Mouse (Mus musculus) MEL (cell line): ENCODE data around the gene Plekhj1. TPM values are rescaled to one million over a fixed set of nuclear protein-coding genes. Genes with fewer than 3 reads are reported as not detected.

Source experiments
- DNase-seq: peaks from one replicate; pipeline ENCODE4 v3.0.0; 2011; ENCODE audit warnings: low read depth, low spot score
- H3K27ac ChIP-seq: 2 replicates; pipeline ENCODE4 v1.5.1; 2012; ENCODE audit warnings: low read depth, mild to moderate bottlenecking, control low read depth, low read length, moderate library complexity; ENCODE audit not compliant: control insufficient read depth
- H3K27me3 ChIP-seq, 2 experiments: fragments of 150-350 bp in 1 of 2; sonication (generic) in 1 of 2; 2 replicates each; pipeline ENCODE4 v1.6.1; 2012; ENCODE audit warnings: low read length in 2 of 2, mild to moderate bottlenecking in 2 of 2, improper control_type of control experiment in 1 of 2, moderate library complexity in 1 of 2; ENCODE audit not compliant: insufficient read depth in 2 of 2, control insufficient read depth in 1 of 2
- H3K36me3 ChIP-seq, 2 experiments: 2 replicates each; pipeline ENCODE4 v1.6.1; 2012 to 2014; ENCODE audit warnings: low read length in 2 of 2, improper control_type of control experiment in 1 of 2, inconsistent platforms in 1 of 2, mild to moderate bottlenecking in 1 of 2; ENCODE audit not compliant: insufficient read depth in 2 of 2, control insufficient read depth in 1 of 2
- H3K4me1 ChIP-seq, 2 experiments: fragments of 150-350 bp in 1 of 2; sonication (generic) in 1 of 2; 2 replicates each; pipeline ENCODE4 v1.6.1; 2012; ENCODE audit warnings: low read length in 2 of 2, improper control_type of control experiment in 1 of 2, mild to moderate bottlenecking in 1 of 2; ENCODE audit not compliant: insufficient read depth in 2 of 2, control insufficient read depth in 1 of 2
- H3K4me3 ChIP-seq, 2 experiments: fragments of 150-350 bp in 1 of 2; sonication (generic) in 1 of 2; 2 replicates each; pipeline ENCODE4 v1.5.1; 2012; ENCODE audit warnings: low read depth in 2 of 2, low read length in 2 of 2, mild to moderate bottlenecking in 2 of 2, moderate library complexity in 2 of 2, control low read depth in 1 of 2, improper control_type of control experiment in 1 of 2; ENCODE audit not compliant: control insufficient read depth in 1 of 2, insufficient read depth in 1 of 2
- H3K79me2 ChIP-seq: 2 replicates; pipeline ENCODE4 v1.6.1; 2012; ENCODE audit warnings: mild to moderate bottlenecking, low read length, moderate library complexity; ENCODE audit not compliant: control insufficient read depth, poor library complexity, insufficient read depth
- H3K9ac ChIP-seq: 2 replicates; pipeline ENCODE4 v1.6.1; 2012; ENCODE audit warnings: low read depth, mild to moderate bottlenecking, control low read depth, low read length, moderate library complexity; ENCODE audit not compliant: control insufficient read depth, poor library complexity, severe bottlenecking
- H3K9me3 ChIP-seq: fragments of 150-350 bp; sonication (generic); replicated peaks from 2 replicates; pipeline ENCODE4 v1.6.1; 2012; ENCODE audit warnings: mild to moderate bottlenecking, low read length, improper control_type of control experiment, moderate library complexity; ENCODE audit not compliant: insufficient read depth
- ELF1 ChIP-seq: IDR thresholded peaks from 2 replicates; pipeline ENCODE4 v1.6.1; 2014; ENCODE audit warnings: low read depth, mild to moderate bottlenecking, inconsistent platforms, low read length, improper control_type of control experiment, moderate library complexity
- MYC ChIP-seq: IDR thresholded peaks from 2 replicates; pipeline ENCODE4 v1.6.1; 2011; ENCODE audit warnings: low read depth, mild to moderate bottlenecking, low read length, improper control_type of control experiment, moderate library complexity
- NELFE ChIP-seq: IDR thresholded peaks from 2 replicates; pipeline ENCODE4 v1.6.1; 2011; ENCODE audit warnings: low read depth, low read length, improper control_type of control experiment
- POLR2A ChIP-seq, 2 experiments: IDR thresholded peaks; 2 replicates each; pipeline ENCODE4 v1.6.1; 2011 to 2012; ENCODE audit warnings: low read length in 2 of 2, mild to moderate bottlenecking in 2 of 2, control low read depth in 1 of 2, improper control_type of control experiment in 1 of 2, low read depth in 1 of 2, moderate library complexity in 1 of 2; ENCODE audit not compliant: control insufficient read depth in 1 of 2, insufficient read depth in 1 of 2, poor library complexity in 1 of 2
- POLR2AphosphoS5 ChIP-seq: IDR thresholded peaks from 2 replicates; pipeline ENCODE4 v1.6.1; 2012; ENCODE audit warnings: low read depth, borderline replicate concordance, mild to moderate bottlenecking, inconsistent platforms, low read length, moderate library complexity, mixed read lengths
- TCF12 ChIP-seq: IDR thresholded peaks from 2 replicates; pipeline ENCODE4 v1.6.1; 2014; ENCODE audit warnings: low read depth, mild to moderate bottlenecking, inconsistent platforms, low read length, improper control_type of control experiment, moderate library complexity
- USF2 ChIP-seq, 2 experiments: IDR thresholded peaks; 2 replicates each; pipeline ENCODE4 v1.6.1; 2011 to 2012; ENCODE audit warnings: improper control_type of control experiment in 2 of 2, low read length in 2 of 2, borderline replicate concordance in 1 of 2, inconsistent platforms in 1 of 2, low read depth in 1 of 2, mild to moderate bottlenecking in 1 of 2; ENCODE audit not compliant: insufficient read depth in 1 of 2
- ZMIZ1 ChIP-seq: IDR thresholded peaks from 2 replicates; pipeline ENCODE4 v1.6.1; 2012; ENCODE audit warnings: low read depth, mild to moderate bottlenecking, inconsistent platforms, low read length, improper control_type of control experiment, moderate library complexity
- polyA plus RNA-seq, 2 experiments: library from polyadenylated mRNA; stranded (reverse) in 1 of 2; unstranded in 1 of 2; fragments of >175 nt in 1 of 2; fragments of >200 nt in 1 of 2; gene quantifications; 2 replicates each; pipeline versions ENCODE4 v1.2.1 to v1.2.4; 2012; ENCODE audit warnings: low replicate concordance in 2 of 2, low read depth in 1 of 2; ENCODE audit not compliant: insufficient read length in 2 of 2, insufficient read depth in 1 of 2, missing spikeins in 1 of 2
- total RNA-seq: library from RNA; depleted of rRNA; stranded (reverse); fragments of 300-350 nt; gene quantifications from 2 replicates; pipeline ENCODE4 v1.2.3, GENCODE M21; 2012

Gene Plekhj1
- total and polyA plus RNA-seq, 3 experiments: 86.9 to 217 TPM; not detected in 1

GRCm38 (mm10) chr10:80804916-80805315 is 6.5 kb upstream of the Plekhj1 start, which contains the start of gene Amh:
TSS of gene Amh (plus strand) at chr10:80805243.
- Histone ChIP-seq H3K36me3 (peaks cover 0 to 3% of the 10 kb centered on the region in 2 experiments; a peak in 1 of 4 replicates), H3K27ac (no peak within 1 kb of the TSS), H3K4me1 (peaks cover 0 to 11% of the 10 kb centered on the region in 2 experiments; a peak in 1 of 4 replicates)

GRCm38 (mm10) chr10:80804340-80804739 is 5.9 kb upstream of the Plekhj1 start:
- no peaks in the 10 kb centered on the region for H3K27me3 ChIP-seq
- no peak overlapping the region for H3K4me3 ChIP-seq
- no peak overlapping the region for H3K9ac ChIP-seq
- H3K9me3 ChIP-seq: no peaks in the 10 kb centered on the region
- H3K27ac ChIP-seq: no peak overlapping the region
- peaks cover 22% of the 10 kb centered on the region for H3K79me2 ChIP-seq
- H3K36me3 ChIP-seq: peaks cover 0 to 6% of the 10 kb centered on the region in 2 experiments; a peak in 1 of 4 replicates
- DNase-seq: no peak
- peaks cover 0 to 12% of the 10 kb centered on the region in 2 experiments; a peak in 1 of 4 replicates for H3K4me1 ChIP-seq
- no peak for TF ChIP-seq POLR2AphosphoS5
- TF ChIP-seq NELFE: no peak
- no peak for TF ChIP-seq ZMIZ1
- TF ChIP-seq MYC: no peak

More at GRCm38 (mm10) chr10:80804916-80805315, 6.5 kb upstream of the Plekhj1 start, which contains the start of gene Amh:
- Histone ChIP-seq H3K27me3 (no peaks in the 10 kb centered on the region), H3K9ac (no peak within 1 kb of the TSS), H3K79me2 (peaks cover 16% of the 10 kb centered on the region), H3K9me3 (no peaks in the 10 kb centered on the region), H3K4me3 (no peak within 1 kb of the TSS)
- DNase-seq: no peak
- TF ChIP-seq POLR2A (IDR thresholded peaks at IDR 0.05; ENCODE audit: control insufficient read depth in 1 of 2, insufficient read depth in 1 of 2, low read depth in 1 of 2, low read length in 2 of 2, poor library complexity in 1 of 2) (0 out of 4 replicates have a peak, but pooled peaks of 1 of the 2 experiments have one; percentile 33), USF2 (IDR thresholded peaks at IDR 0.05; ENCODE audit: borderline replicate concordance in 1 of 2, insufficient read depth in 1 of 2, low read depth in 1 of 2, low read length in 2 of 2) (no peak)

- peaks cover 0 to 12% of the 10 kb centered on the region in 2 experiments; a peak in 1 of 4 replicates for H3K4me1 ChIP-seq
- TF ChIP-seq TCF12 (no peak), ELF1 (no peak)
- peaks cover 0 to 6% of the 10 kb centered on the region in 2 experiments; a peak in 1 of 4 replicates for H3K36me3 ChIP-seq
- peaks cover 33% of the 10 kb centered on the region for H3K79me2 ChIP-seq
- H3K9ac ChIP-seq: no peak overlapping the region
- no peak overlapping the region for H3K4me3 ChIP-seq
- no peaks in the 10 kb centered on the region for H3K9me3 ChIP-seq
- no peak for DNase-seq
- H3K27ac ChIP-seq: no peak overlapping the region
- no peaks in the 10 kb centered on the region for H3K27me3 ChIP-seq
Measured at GRCm38 (mm10) chr10:80802996-80803395, 4.6 kb upstream of the Plekhj1 start.
